Mouse (Mus musculus) effector memory CD4-positive, alpha-beta T cell, adult 5 months (primary cell): ENCODE data around the gene Kyat1. TPM values are rescaled to one million over a fixed set of nuclear protein-coding genes. Genes with fewer than 3 reads are reported as not detected.

Experiments
- polyA plus RNA-seq: library from polyadenylated mRNA; unstranded; fragments of 100-300 nt; shearing (Covaris generic); gene quantifications from one replicate; pipeline ENCODE4 v1.2.1, GENCODE M21; 2017

Kyat1 gene
- 5.6 TPM for polyA plus RNA-seq

DNA sequence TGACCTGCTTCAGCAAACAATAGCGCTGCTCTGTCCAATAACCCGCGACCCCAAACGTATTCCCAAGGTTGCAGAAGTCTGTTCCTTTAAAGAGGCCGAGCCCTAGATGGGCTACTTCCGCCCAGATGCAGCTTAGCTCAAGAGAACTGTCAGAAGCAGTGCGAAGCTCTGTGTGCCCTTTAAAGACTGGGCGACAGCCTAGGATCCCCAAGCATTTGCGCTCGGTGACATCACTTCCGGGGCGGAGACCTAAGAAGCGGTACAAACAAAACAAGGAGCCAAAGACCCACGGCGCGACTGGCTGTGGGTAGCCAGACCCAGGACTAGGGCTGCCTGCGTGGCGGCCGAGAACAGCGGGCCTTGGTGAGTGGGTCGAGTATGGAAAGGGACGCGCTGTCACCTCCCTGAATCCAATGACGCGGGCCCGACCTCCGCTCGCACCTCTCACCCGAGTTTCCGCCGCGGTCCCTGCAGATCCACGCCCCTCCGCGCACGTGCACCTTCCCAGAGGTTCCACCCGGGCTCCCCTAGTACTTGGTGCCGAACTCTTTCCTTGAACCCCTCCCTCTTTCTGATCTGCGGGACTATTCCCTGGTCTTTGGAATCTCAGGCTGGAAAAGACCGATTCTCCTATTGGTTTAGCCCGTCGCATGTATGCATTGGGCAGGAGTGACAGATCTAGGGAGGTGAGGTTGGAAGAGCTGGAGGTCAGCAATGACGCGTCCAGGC, at the start of gene Kyat1:
Gene Kyat1, minus strand, starts transcription at position 219 of the 729 bp plus-strand sequence.

DNA sequence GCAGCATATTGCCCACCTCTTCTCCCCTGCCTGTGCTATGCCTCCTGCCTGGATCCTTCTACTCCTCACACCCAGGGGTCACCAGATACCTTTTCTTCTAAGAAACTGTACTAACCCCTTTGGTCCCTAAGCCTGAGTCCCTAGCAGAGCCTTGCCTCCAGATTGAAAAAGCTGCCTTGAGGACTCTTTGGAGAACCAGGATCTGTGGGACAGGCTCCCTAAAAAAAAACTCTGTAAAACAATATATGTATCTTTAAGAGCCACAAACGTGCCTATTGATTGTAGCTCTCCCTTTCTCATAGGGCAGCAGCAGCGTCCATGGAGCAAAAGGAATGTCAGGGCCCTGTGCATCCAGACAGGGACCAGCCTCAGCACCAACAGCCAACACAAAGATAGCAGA, 34.6 kb upstream of the Kyat1 start, which contains the start of gene Gm28035:
Gene Gm28035, plus strand, starts transcription at position 301 of the 400 bp plus-strand sequence.

DNA sequence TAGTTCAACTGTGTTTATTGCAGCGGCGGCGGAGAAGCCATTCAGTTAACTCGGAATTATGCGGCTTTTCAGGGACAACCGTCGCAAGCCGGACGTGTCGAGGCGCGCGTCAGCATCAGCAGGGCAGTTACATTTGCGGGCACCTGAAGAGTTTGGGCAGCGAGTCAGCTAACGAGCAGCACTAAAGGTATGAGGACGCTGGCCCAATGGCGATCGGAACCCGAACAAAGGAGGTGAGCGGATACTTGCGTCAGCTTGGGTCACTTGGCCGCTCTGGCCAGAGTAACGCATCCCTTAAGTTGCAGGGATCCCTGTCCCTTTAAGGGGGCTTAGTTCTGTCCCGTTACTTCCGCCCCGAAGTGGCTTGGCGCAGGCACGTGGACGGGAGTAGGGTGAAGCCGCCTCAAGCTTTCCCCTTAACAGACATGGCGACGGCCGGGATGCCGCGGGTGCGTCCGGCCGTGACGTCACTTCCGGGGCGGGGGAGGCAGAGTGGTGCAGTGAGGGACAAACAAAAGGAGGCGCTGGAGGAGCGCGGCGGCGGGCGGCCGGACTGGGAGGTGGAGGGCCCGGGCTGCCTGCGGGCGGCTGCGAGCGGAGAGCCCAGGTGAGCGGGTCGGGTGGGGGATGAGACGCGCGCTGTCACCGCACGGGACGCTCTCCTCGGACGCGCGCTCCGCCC, 31.7 kb upstream of the Kyat1 start, which contains the start of gene Lrrc8a:
Gene Lrrc8a, plus strand, starts transcription at position 517 of the 682 bp plus-strand sequence.

DNA sequence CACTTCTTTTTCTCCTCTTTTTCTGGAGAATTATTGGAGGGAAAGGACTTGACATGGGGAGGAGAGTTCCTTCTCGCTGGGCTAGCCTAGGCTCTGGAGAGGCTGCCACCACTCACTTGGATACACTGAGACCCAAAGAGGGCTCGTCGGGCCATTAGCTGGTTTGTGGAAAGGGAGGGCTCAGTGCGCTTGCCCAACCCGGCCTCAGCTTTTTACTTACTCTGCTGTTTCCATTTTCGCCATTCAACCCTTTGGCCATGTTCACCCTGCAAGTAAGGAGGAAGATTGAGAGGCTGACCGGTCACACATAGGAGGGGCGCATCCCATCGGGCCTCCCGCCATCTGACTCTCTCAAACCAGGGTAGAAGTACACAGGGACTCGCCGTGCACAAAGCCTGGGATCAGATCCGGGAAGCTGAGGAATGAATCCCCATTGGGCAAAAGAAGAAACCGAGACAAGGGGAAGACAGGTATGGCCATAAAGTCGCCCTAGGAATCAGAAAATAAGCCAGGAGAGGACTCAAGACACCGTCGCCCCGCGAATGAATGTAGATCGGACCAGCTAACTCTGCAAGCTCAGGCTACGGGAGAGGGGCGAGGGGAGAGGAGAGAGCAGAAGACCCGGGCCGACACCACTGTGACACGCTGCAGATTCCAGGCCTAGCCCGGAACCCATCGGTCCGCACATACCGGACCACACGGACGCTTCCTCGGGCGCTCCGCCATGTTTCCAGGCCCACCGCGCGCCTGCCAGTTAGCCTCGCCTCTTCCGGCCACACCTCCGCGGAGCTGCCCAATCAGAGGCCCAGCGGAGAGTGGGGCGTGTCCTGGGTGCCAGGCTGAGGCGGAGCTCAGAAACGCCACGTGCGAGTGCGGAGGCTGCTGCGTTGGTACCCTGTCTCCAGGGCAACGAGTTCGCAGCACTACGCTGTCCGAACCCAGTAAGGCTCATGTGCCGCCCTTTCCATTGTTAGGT, 27.7 kb downstream of the Kyat1 start, which contains the start of gene Spout1:
Gene Spout1, minus strand, starts transcription at position 760 of the 976 bp plus-strand sequence.

DNA sequence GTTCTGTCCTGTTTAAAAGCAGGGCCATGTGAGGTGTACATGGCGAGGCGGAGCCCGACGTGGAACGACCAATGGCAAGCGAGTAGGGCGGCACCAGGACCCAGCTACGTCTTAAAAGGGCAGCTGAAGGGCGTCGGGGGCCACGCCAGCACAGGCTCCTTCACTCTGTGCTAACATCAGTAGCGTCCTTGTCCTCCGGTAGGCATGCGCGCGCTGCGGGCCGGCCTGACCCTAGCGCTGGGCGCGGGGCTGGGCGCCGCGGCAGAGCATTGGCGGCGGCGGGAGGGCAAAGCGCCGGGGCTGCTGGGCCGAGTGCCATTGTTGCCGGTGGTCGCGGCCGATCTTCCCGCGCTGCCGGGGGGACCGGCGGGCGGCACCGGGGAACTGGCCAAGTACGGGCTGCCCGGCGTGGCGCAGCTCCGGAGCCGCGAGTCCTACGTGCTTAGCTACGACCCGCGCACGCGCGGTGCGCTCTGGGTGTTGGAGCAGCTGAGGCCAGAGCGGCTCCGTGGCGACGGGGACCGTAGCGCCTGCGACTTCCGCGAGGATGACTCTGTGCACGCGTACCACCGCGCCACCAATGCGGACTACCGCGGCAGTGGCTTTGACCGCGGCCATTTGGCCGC, 34.2 kb downstream of the Kyat1 start, which contains the start of gene Endog:
Gene Endog, plus strand, starts transcription at position 123 of the 626 bp plus-strand sequence.

Other genes starting within 250 kb of the Kyat1 start
- gene Sptan1, start 240.3 kb downstream of the Kyat1 start, polyA plus RNA-seq, result 87.5 TPM
- 2.3 TPM for gene Wdr34, start 157.0 kb downstream of the Kyat1 start, polyA plus RNA-seq
- gene Set, start 148.5 kb downstream of the Kyat1 start, polyA plus RNA-seq, result 282 TPM
- 1.7 TPM for gene Pkn3, start 128.2 kb downstream of the Kyat1 start, polyA plus RNA-seq
- 8.1 TPM for gene Zdhhc12, start 112.2 kb downstream of the Kyat1 start, polyA plus RNA-seq
- 34.9 TPM for gene Zer1, start 81.3 kb downstream of the Kyat1 start, polyA plus RNA-seq
- gene Tbc1d13, start 72.1 kb downstream of the Kyat1 start, polyA plus RNA-seq, result 5.0 TPM
- 19.4 TPM for gene Endog, start 34.4 kb downstream of the Kyat1 start, polyA plus RNA-seq
- gene Spout1, start 27.4 kb downstream of the Kyat1 start, polyA plus RNA-seq, result 25.6 TPM
- gene Lrrc8a, start 31.9 kb upstream of the Kyat1 start, polyA plus RNA-seq, result 4.2 TPM
- 0.92 TPM for gene Gm28035, start 34.7 kb upstream of the Kyat1 start, polyA plus RNA-seq
- gene Phyhd1, start 60.4 kb upstream of the Kyat1 start, polyA plus RNA-seq, result 1.6 TPM
- not detected for gene Gm28038, start 75.2 kb upstream of the Kyat1 start, polyA plus RNA-seq
- gene Dolk, start 80.5 kb upstream of the Kyat1 start, polyA plus RNA-seq, result 9.0 TPM
- gene Nup188, start 80.5 kb upstream of the Kyat1 start, polyA plus RNA-seq, result 20.7 TPM
- 99.5 TPM for gene Sh3glb2, start 153.5 kb upstream of the Kyat1 start, polyA plus RNA-seq
- 7.7 TPM for gene Miga2, start 158.4 kb upstream of the Kyat1 start, polyA plus RNA-seq
- gene Dolpp1, start 186.4 kb upstream of the Kyat1 start, polyA plus RNA-seq, result 21.1 TPM
- gene Crat, start 210.0 kb upstream of the Kyat1 start, polyA plus RNA-seq, result 10.1 TPM
- gene Ptpa, start 210.2 kb upstream of the Kyat1 start, polyA plus RNA-seq, result 79.7 TPM